In genomic region chr14:57760447-57761412, GRCm38 (mm10) we compare ENCODE assay signal across 16 mouse cellular contexts. TPM values are rescaled to one million over a fixed set of nuclear protein-coding genes. Genes with fewer than 3 reads are reported as not detected.
DNase-seq lines count a peak whose midpoint lies in the region; ATAC-seq and TF ChIP-seq lines count a peak whose summit lies in the region.
"Had no signal": no experiment of that assay in that cellular context is flagged by ENCODE, and none has a peak within 500 bp of the region (broad histone marks: within the 10 kb centered on the region; RNA-seq: fewer than 3 reads in every experiment).

No protein-coding gene starts in this region.

- no peak overlapping the region for H3K4me2 ChIP-seq in forebrain, embryonic 16.5 days (ENCODE audit: low read length)
- no peak overlapping the region for H3K4me2 ChIP-seq in forebrain, embryonic 15.5 days (replicated peaks)
- no peak overlapping the region for H3K4me2 ChIP-seq in hindbrain, embryonic 14.5 days (replicated peaks)
- H3K4me2 ChIP-seq in myocyte (ENCODE audit: low read depth), result peak overlapping the region; percentile 61
- H3K4me2 ChIP-seq: hindbrain, embryonic 15.5 days had no signal

- H3K27ac ChIP-seq in forebrain, embryonic 16.5 days (ENCODE audit: low read length), result no peak overlapping the region
- no peak overlapping the region for H3K27ac ChIP-seq in forebrain, embryonic 15.5 days (replicated peaks)
- H3K27ac ChIP-seq in hindbrain, embryonic 14.5 days, result no peak overlapping the region
- H3K27ac ChIP-seq: hindbrain, embryonic 15.5 days; liver, embryonic 14.5 days had no signal

- no peaks in the 10 kb centered on the region for H3K27me3 ChIP-seq in forebrain, embryonic 16.5 days (replicated peaks; ENCODE audit: control insufficient read depth, insufficient read depth, low read length)
- no peaks in the 10 kb centered on the region for H3K27me3 ChIP-seq in forebrain, embryonic 15.5 days
- no peaks in the 10 kb centered on the region for H3K27me3 ChIP-seq in hindbrain, embryonic 14.5 days (ENCODE audit: control insufficient read depth, insufficient read depth, low read length)
- no peaks in the 10 kb centered on the region for H3K27me3 ChIP-seq in myocyte (ENCODE audit: control insufficient read depth, insufficient read depth, insufficient read length)
- H3K27me3 ChIP-seq: hindbrain, embryonic 15.5 days had no signal

- TF ChIP-seq POLR2A in myocyte (IDR thresholded peaks at IDR 0.05; ENCODE audit: insufficient read length, low read depth), result no peak

- H3K9me3 ChIP-seq in forebrain, embryonic 16.5 days (ENCODE audit: control insufficient read depth, low read length), result no peaks in the 10 kb centered on the region
- no peaks in the 10 kb centered on the region for H3K9me3 ChIP-seq in forebrain, embryonic 15.5 days
- no peaks in the 10 kb centered on the region for H3K9me3 ChIP-seq in hindbrain, embryonic 14.5 days (ENCODE audit: control insufficient read depth, low read length)
- H3K9me3 ChIP-seq: hindbrain, embryonic 15.5 days had no signal

- WGBS in forebrain, embryonic 16.5 days, result 27% methylated on average over 10 of the region's 10 CpGs
- WGBS in forebrain, embryonic 15.5 days, result 29% methylated on average over 10 of the region's 10 CpGs
- 36% methylated on average over 10 of the region's 10 CpGs for WGBS in hindbrain, embryonic 14.5 days

- no peak overlapping the region for H3K4me3 ChIP-seq in forebrain, embryonic 16.5 days (replicated peaks; ENCODE audit: low read length)
- no peak overlapping the region for H3K4me3 ChIP-seq in forebrain, embryonic 15.5 days
- H3K4me3 ChIP-seq in hindbrain, embryonic 14.5 days (replicated peaks; ENCODE audit: low read length), result no peak overlapping the region
- H3K4me3 ChIP-seq in myocyte, result no peak overlapping the region
- H3K4me3 ChIP-seq: hindbrain, embryonic 15.5 days had no signal

- H3K79me2 ChIP-seq in myocyte (ENCODE audit: control insufficient read depth, insufficient read depth), result no peaks in the 10 kb centered on the region

- peak; percentile 26 to 30 for DNase-seq in lung, adult 18-20 months
- DNase-seq in lung, postnatal 25 days (ENCODE audit: low spot score), result no peak
- DNase-seq in hindbrain, embryonic 14.5 days (ENCODE audit: low spot score), result no peak
- no peak for DNase-seq in natural killer cell, adult 2 months (ENCODE audit: low spot score in 2 of 2)
- DNase-seq in adrenal gland, adult 8-10 months, result no peak
- DNase-seq: adrenal gland, postnatal 36 days; cerebellum, adult 11 months; kidney, postnatal 36 days; midbrain, embryonic 14.5 days; thymus, adult 18-20 months had no signal

- no peaks in the 10 kb centered on the region for H3K36me3 ChIP-seq in forebrain, embryonic 16.5 days (ENCODE audit: control insufficient read depth, insufficient read depth)
- H3K36me3 ChIP-seq in forebrain, embryonic 15.5 days, result no peaks in the 10 kb centered on the region
- no peaks in the 10 kb centered on the region for H3K36me3 ChIP-seq in hindbrain, embryonic 14.5 days (replicated peaks; ENCODE audit: control insufficient read depth, insufficient read depth)
- no peaks in the 10 kb centered on the region for H3K36me3 ChIP-seq in myocyte (ENCODE audit: control insufficient read depth, insufficient read depth)
- H3K36me3 ChIP-seq: hindbrain, embryonic 15.5 days had no signal

- H3ac ChIP-seq in myocyte (ENCODE audit: control insufficient read depth, insufficient read length), result no peak overlapping the region

- no peak overlapping the region for H3K9ac ChIP-seq in forebrain, embryonic 16.5 days (replicated peaks; ENCODE audit: low read depth, low read length)
- H3K9ac ChIP-seq in forebrain, embryonic 15.5 days (replicated peaks), result no peak overlapping the region
- no peak overlapping the region for H3K9ac ChIP-seq in hindbrain, embryonic 14.5 days
- H3K9ac ChIP-seq: hindbrain, embryonic 15.5 days; liver, embryonic 14.5 days had no signal

- ATAC-seq in forebrain, embryonic 16.5 days, result peak; percentile 52
- ATAC-seq in forebrain, embryonic 15.5 days (replicated peaks), result no peak
- 0 out of 2 replicates have a peak, but pooled peaks have one; percentile 69 for ATAC-seq in hindbrain, embryonic 14.5 days (ENCODE audit: low FRiP score)

- peaks cover 8% of the 10 kb centered on the region for H3K4me1 ChIP-seq in forebrain, embryonic 16.5 days (replicated peaks; ENCODE audit: control insufficient read depth, insufficient read depth, low read length)
- H3K4me1 ChIP-seq in forebrain, embryonic 15.5 days, result peaks cover 11% of the 10 kb centered on the region
- H3K4me1 ChIP-seq in hindbrain, embryonic 14.5 days (replicated peaks; ENCODE audit: control insufficient read depth, insufficient read depth, low read length), result 0 out of 2 replicates have a peak, but pooled peaks cover 4% of the 10 kb centered on the region
- H3K4me1 ChIP-seq: hindbrain, embryonic 15.5 days had no signal

TF ChIP-seq in myocyte, 11 proteins besides CTCF, POLR2A, EP300 and RAD21:
- TF ChIP-seq MAX (IDR thresholded peaks at IDR 0.05; ENCODE audit: low read depth) (no peak), TCF3 (IDR thresholded peaks at IDR 0.05; ENCODE audit: insufficient read length, low read depth) (no peak), MYOD1 (IDR thresholded peaks at IDR 0.05; ENCODE audit: control insufficient read depth in 1 of 3, insufficient read length in 2 of 3, low read depth in 2 of 3) (no peak), CEBPB (IDR thresholded peaks at IDR 0.05; ENCODE audit: insufficient read depth, poor library complexity, severe bottlenecking) (0 out of 2 replicates have a peak, but pooled peaks have one; percentile 25)

RNA-seq across cellular contexts. Expression of gene Lats2, which starts 2.5 kb away (rescaled TPM):
- polyA plus RNA-seq in forebrain, embryonic 16.5 days (2015; fragmentation: Nextera tagmentation; extraction: Ambion mirVana), result 7.9 and 8.9 TPM in 2 replicates
- 8.0 TPM in 2 replicates for polyA plus RNA-seq in forebrain, embryonic 15.5 days (2015; fragmentation: Nextera tagmentation; extraction: Ambion mirVana)
- 7.5 and 7.9 TPM in 2 replicates for polyA plus RNA-seq in hindbrain, embryonic 14.5 days (2014; fragmentation: Nextera tagmentation; extraction: Ambion mirVana)
- polyA plus RNA-seq in myocyte (2012; fragmentation: generic; extraction: Trizol), result 10.6 TPM
- 10 to 100 TPM; 37.7 to 49.3 (median 44.2) TPM for total RNA-seq in adrenal gland, adult 8-10 months (2022)

RNA-seq across cellular contexts. Expression of gene Gm49361, which starts 14.8 kb away (rescaled TPM):
- not detected in 2 replicates for polyA plus RNA-seq in forebrain, embryonic 16.5 days (2015; fragmentation: Nextera tagmentation; extraction: Ambion mirVana)
- not detected in 2 replicates for polyA plus RNA-seq in forebrain, embryonic 15.5 days (2015; fragmentation: Nextera tagmentation; extraction: Ambion mirVana)
- not detected in 2 replicates for polyA plus RNA-seq in hindbrain, embryonic 14.5 days (2014; fragmentation: Nextera tagmentation; extraction: Ambion mirVana)
- polyA plus RNA-seq in myocyte (2012; fragmentation: generic; extraction: Trizol), result not detected
- total RNA-seq in adrenal gland, adult 8-10 months (2022), result 1 to 10 TPM in 3 of 4 experiments, not detected in 1; 2.4 to 5.0 (median 2.6) TPM
- polyA plus RNA-seq: hindbrain, embryonic 15.5 days; liver, embryonic 14.5 days; midbrain, embryonic 14.5 days; neural tube, embryonic 14.5 days had no signal

RNA-seq across cellular contexts. Expression of gene Sap18, which starts 37.2 kb away (rescaled TPM):
- polyA plus RNA-seq in forebrain, embryonic 16.5 days (2015; fragmentation: Nextera tagmentation; extraction: Ambion mirVana), result 23.7 and 28.8 TPM in 2 replicates
- polyA plus RNA-seq in forebrain, embryonic 15.5 days (2015; fragmentation: Nextera tagmentation; extraction: Ambion mirVana), result 22.8 and 24.5 TPM in 2 replicates
- polyA plus RNA-seq in hindbrain, embryonic 14.5 days (2014; fragmentation: Nextera tagmentation; extraction: Ambion mirVana), result 34.0 and 34.2 TPM in 2 replicates
- 168 TPM for polyA plus RNA-seq in myocyte (2012; fragmentation: generic; extraction: Trizol)
- total RNA-seq in adrenal gland, adult 8-10 months (2022), result 100 to 1,000 TPM in 2 of 4 experiments, 10 to 100 TPM in 2; 39.2 to 132 (median 96.1) TPM

Comparison
In these comparisons a context has a peak if more than half of its experiments do, and no peak if none do; other contexts are left out.
1. DNase-seq: peak in lung, adult 18-20 months (2 of 2); none in lung, postnatal 25 days (single experiment), hindbrain, embryonic 14.5 days (single experiment), natural killer cell, adult 2 months (0 of 2) and adrenal gland, adult 8-10 months (single experiment).